Mouse (Mus musculus): ENCODE results near the gene Hoxa6. TPM values are rescaled to one million over a fixed set of nuclear protein-coding genes. Genes with fewer than 3 reads are reported as not detected.

Gene Hoxa6
- polyA plus RNA-seq, 1 experiment from 2014 or later, result not detected

- 2% methylated on average over 7 of the region's 7 CpGs for WGBS
- no peak overlapping the region for H3K4me2 ChIP-seq
- H3K27ac ChIP-seq, result no peak overlapping the region
- no peaks in the 10 kb centered on the region for H3K36me3 ChIP-seq (replicated peaks)
- no peak for ATAC-seq (ENCODE audit: low FRiP score)
- no peak overlapping the region for H3K9ac ChIP-seq
- H3K4me3 ChIP-seq (replicated peaks), result no peak overlapping the region
- H3K9me3 ChIP-seq, result no peaks in the 10 kb centered on the region
- H3K4me1 ChIP-seq, result 0 out of 2 replicates have a peak, but pooled peaks cover 4% of the 10 kb centered on the region
- peaks cover 94% of the 10 kb centered on the region for H3K27me3 ChIP-seq
Measured at GRCm38 (mm10) chr6:52238155-52238545, 29.6 kb upstream of the Hoxa6 start.

DNA sequence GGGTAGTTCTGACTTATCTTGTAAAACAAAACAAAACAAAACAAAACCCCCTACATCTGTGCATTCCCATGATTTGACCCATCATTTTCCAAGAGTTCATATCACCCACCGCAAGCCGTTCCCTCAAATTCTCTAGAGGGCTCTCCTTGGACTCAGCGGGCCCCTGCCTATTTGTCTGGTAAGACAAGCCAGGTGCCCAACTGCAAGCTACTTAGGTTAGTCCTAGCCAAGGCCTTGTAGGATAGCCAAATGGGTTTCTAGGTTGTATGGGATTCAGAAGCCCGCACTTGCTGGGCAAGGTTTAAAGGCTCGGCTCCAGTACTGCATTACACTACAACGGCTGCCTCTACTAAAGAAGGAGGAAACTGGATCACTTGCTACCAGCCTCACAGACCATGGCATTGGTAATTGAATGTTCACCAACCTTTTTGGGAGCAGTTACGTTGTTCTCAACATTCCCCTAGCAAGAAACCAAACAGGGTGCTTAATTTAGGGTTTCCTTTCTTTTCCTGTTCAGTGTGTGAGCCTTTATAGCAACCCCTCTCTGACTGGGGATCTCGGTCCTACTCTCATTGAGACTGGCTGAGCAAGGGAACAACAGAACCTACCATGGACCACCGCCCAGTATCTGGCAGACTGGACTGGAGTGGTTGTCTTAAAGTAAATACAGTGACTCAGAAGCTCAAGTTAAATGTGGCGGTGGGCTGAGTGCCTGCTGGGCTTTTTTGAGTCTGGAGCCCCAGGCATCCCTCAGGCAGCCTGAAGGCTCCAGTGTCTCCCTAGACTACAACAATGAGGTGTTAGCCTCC is 29.0 kb upstream of the Hoxa6 start:
- Histone ChIP-seq H3K4me2 (no peak overlapping the region), H3K27me3 (peaks cover 94% of the 10 kb centered on the region), H3K36me3 (replicated peaks) (no peaks in the 10 kb centered on the region), H3K9ac (no peak overlapping the region), H3K4me3 (replicated peaks) (no peak overlapping the region), H3K9me3 (no peaks in the 10 kb centered on the region), H3K27ac (no peak overlapping the region), H3K4me1 (0 out of 2 replicates have a peak, but pooled peaks cover 4% of the 10 kb centered on the region)
- no peak for ATAC-seq (ENCODE audit: low FRiP score)
- WGBS, result 9% methylated on average over 10 of the region's 10 CpGs

- Histone ChIP-seq H3K4me2 (no peak overlapping the region), H3K4me3 (replicated peaks) (no peak overlapping the region), H3K4me1 (0 out of 2 replicates have a peak, but pooled peaks cover 4% of the 10 kb centered on the region), H3K27me3 (peaks cover 94% of the 10 kb centered on the region), H3K36me3 (replicated peaks) (no peaks in the 10 kb centered on the region), H3K9ac (no peak overlapping the region), H3K27ac (no peak overlapping the region), H3K9me3 (no peaks in the 10 kb centered on the region)
- WGBS, result 11% methylated on average over 3 of the region's 3 CpGs
- no peak for ATAC-seq (ENCODE audit: low FRiP score)
Measured at GRCm38 (mm10) chr6:52236806-52237205, 28.3 kb upstream of the Hoxa6 start.

DNA sequence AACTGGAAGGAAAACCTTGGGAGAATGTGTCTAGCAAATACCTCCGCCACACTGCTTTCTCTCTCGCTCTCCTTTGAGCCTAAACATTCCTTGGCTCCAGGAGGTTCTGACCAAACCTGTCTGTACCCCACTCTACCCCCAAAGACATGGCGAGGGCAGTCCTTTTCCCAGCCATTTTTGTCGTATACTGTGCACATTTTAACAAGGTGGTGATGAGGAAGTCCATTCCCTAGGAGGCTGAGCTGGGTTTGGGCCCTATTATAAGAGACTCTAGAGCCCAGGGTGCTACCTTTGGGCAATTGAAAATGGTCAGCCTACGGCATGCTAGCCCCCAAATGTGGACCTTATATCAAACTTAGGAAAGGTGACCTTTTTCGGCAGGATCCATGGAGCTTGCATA is 27.3 kb upstream of the Hoxa6 start:
- ATAC-seq (ENCODE audit: low FRiP score), result no peak
- H3K9ac ChIP-seq, result no peak overlapping the region
- no peaks in the 10 kb centered on the region for H3K36me3 ChIP-seq (replicated peaks)
- H3K9me3 ChIP-seq, result no peaks in the 10 kb centered on the region
- H3K27me3 ChIP-seq, result peaks cover 90% of the 10 kb centered on the region
- WGBS, result 18% methylated on average over 6 of the region's 6 CpGs
- no peak overlapping the region for H3K4me2 ChIP-seq
- no peak overlapping the region for H3K27ac ChIP-seq
- 0 out of 2 replicates have a peak, but pooled peaks cover 4% of the 10 kb centered on the region for H3K4me1 ChIP-seq
- H3K4me3 ChIP-seq (replicated peaks), result no peak overlapping the region

- no peak for ATAC-seq (ENCODE audit: low FRiP score)
- Histone ChIP-seq H3K27ac (no peak overlapping the region), H3K4me1 (0 out of 2 replicates have a peak, but pooled peaks cover 3% of the 10 kb centered on the region), H3K4me2 (no peak overlapping the region), H3K9ac (no peak overlapping the region), H3K4me3 (replicated peaks) (no peak overlapping the region), H3K9me3 (no peaks in the 10 kb centered on the region), H3K27me3 (peaks cover 90% of the 10 kb centered on the region), H3K36me3 (replicated peaks) (no peaks in the 10 kb centered on the region)
- WGBS, result 37% methylated on average over 9 of the region's 9 CpGs
Measured at GRCm38 (mm10) chr6:52235267-52235666, 26.7 kb upstream of the Hoxa6 start.

DNA sequence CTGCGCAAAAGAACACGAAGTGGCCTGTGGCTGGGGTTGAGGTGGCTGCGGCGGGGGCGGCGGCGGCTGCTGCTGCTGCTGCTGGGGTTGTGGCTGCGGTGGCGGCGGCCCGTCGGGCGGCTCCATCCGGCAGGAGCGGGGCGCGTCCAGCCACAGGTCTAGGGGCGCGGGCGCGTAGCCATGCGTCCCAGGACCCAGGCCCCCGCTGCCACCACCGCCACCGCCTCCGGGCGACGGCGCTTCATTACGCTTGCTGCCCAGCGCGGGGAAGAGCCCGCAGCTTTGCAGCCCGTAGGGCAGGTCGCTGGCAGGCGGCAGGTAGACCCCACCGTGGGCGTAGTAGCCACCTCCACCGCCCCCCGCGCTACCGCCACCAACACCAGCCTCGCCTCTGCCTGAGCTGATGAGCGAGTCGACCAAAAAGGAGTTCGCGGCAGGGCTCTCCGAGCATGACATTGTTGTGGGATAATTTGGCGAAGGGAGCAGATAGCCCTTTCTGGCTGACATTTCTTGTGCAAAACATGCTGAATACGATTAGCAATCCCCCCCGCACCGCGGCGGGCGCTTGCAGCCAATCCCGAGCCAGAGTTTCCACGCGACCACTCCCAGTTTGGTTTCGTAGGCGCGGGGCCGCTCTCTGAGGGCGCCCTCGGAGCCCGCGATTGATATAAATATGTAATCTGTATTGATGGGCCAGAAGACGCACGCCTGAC is 26.1 kb upstream of the Hoxa6 start:
- Histone ChIP-seq H3K9ac (no peak overlapping the region), H3K9me3 (no peaks in the 10 kb centered on the region), H3K36me3 (replicated peaks) (no peaks in the 10 kb centered on the region), H3K27me3 (peaks cover 90% of the 10 kb centered on the region), H3K4me3 (replicated peaks) (no peak overlapping the region), H3K4me1 (no peaks in the 10 kb centered on the region), H3K4me2 (no peak overlapping the region), H3K27ac (no peak overlapping the region)
- no peak for ATAC-seq (ENCODE audit: low FRiP score)
- WGBS, result 1% methylated on average over 65 of the region's 68 CpGs

DNA sequence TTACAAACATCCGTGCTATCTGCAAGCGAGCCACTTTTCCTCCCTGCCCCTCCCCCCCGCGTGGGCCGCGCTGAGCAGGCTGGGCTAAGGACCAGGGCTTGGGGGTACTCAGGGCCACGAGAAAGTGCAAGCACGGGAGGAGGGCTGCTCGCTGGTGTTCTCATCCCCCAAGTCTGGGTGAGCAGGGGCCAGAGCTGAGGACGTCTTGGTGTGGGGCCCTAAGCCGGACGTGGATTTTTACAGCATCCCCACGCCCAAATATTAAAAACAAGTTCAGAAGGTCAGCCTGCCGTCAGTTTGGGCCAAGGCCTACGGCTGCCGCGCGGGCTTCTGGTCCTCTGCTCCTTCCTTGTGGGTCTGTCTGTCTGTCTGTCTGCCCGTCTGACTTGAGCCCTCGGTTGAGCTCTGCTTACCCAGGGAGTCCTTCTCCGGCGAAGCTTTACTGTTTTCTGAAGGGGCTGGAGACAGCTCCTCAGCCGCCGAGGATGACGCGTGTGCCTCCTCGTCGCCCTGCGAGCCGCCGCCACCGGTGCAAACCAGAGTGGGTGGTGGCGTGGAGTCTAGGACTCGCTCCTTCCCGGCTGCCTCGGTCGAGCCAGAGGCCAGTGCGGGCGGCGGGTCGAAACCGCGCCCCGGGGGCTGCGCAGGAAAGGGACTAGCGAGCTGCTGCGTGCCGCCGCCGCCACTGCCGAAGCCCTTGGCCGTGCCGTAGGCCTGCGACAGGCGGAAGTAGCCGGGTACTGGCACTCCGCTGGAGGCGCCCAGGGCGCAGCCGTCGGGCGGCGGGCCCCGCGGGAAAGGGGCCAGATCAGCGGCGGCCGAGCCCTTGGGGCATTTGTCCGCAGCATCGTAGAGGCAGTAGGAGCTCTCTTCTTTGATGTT is 25.3 kb upstream of the Hoxa6 start:
- peaks cover 91% of the 10 kb centered on the region for H3K27me3 ChIP-seq
- no peak overlapping the region for H3K9ac ChIP-seq
- no peak overlapping the region for H3K27ac ChIP-seq
- ATAC-seq (ENCODE audit: low FRiP score), result no peak
- no peak overlapping the region for H3K4me3 ChIP-seq (replicated peaks)
- no peaks in the 10 kb centered on the region for H3K4me1 ChIP-seq
- no peak overlapping the region for H3K4me2 ChIP-seq
- WGBS, result 3% methylated on average over 68 of the region's 70 CpGs
- no peaks in the 10 kb centered on the region for H3K36me3 ChIP-seq (replicated peaks)
- no peaks in the 10 kb centered on the region for H3K9me3 ChIP-seq

GRCm38 (mm10) chr6:52232984-52233545 is 24.5 kb upstream of the Hoxa6 start:
- Histone ChIP-seq H3K27ac (no peak overlapping the region), H3K27me3 (peaks cover 94% of the 10 kb centered on the region), H3K4me3 (replicated peaks) (no peak overlapping the region), H3K9me3 (no peaks in the 10 kb centered on the region), H3K4me2 (no peak overlapping the region), H3K4me1 (no peaks in the 10 kb centered on the region), H3K36me3 (replicated peaks) (no peaks in the 10 kb centered on the region), H3K9ac (no peak overlapping the region)
- ATAC-seq (ENCODE audit: low FRiP score), result no peak
- WGBS, result 3% methylated on average over 23 of the region's 23 CpGs

DNA sequence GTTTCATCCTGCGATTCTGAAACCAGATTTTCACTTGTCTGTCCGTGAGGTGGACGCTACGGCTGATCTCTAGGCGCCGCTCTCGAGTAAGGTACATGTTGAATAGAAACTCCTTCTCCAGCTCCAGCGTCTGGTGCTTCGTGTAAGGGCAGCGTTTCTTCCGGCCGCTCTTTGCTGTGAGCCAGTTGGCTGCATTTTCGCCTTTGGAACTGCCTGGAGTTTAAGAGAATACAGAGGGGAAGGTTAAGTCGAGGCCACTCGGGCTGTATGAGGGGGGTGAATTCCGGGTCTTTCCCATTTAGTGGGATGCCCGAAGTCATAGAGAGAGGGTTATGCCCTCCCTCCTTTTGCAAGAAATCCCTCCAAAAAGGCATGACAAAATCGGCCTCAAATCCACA is 24.0 kb upstream of the Hoxa6 start:
- H3K27ac ChIP-seq, result no peak overlapping the region
- H3K4me1 ChIP-seq, result no peaks in the 10 kb centered on the region
- H3K4me3 ChIP-seq (replicated peaks), result no peak overlapping the region
- H3K9me3 ChIP-seq, result no peaks in the 10 kb centered on the region
- peaks cover 94% of the 10 kb centered on the region for H3K27me3 ChIP-seq
- no peak overlapping the region for H3K9ac ChIP-seq
- H3K36me3 ChIP-seq (replicated peaks), result no peaks in the 10 kb centered on the region
- no peak for ATAC-seq (ENCODE audit: low FRiP score)
- WGBS, result under 1% methylated on average over 18 of the region's 18 CpGs
- H3K4me2 ChIP-seq, result no peak overlapping the region

DNA sequence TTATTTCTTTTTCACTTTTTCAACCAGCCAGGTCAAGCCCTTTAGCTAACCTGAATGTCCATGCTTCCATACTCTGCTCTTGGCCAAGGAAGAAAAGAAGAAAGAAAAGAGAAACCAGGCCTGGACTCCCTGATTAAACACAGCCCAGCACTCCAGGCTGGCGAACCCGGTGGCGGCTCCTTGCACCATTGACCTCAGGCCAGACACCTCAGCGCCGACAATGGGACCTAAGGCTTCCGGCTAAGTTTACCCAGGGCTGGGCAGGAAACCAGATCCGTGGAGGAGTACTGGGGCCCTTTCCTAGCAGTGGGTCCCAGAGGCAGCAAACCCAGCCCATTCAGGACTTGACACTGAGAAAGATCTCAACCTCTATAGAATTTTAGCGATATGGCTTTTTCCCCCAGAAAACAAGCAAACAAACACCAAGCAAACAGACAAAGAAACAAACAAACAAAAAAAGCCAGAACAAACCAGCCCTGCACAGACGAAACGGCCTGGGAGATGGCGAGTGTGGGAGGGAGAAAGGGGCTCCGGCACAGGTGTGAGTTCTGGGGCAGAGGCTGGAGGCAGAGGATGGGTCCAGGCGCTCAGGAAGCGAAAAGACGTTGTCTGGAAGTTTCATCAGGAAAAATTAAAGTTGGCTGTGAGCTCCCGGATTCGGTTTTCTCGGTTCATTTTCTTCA is 23.5 kb upstream of the Hoxa6 start:
- H3K9ac ChIP-seq, result no peak overlapping the region
- H3K36me3 ChIP-seq (replicated peaks), result no peaks in the 10 kb centered on the region
- no peak overlapping the region for H3K4me3 ChIP-seq (replicated peaks)
- H3K27me3 ChIP-seq, result peaks cover 94% of the 10 kb centered on the region
- H3K4me2 ChIP-seq, result no peak overlapping the region
- WGBS, result 1% methylated on average over 18 of the region's 18 CpGs
- H3K27ac ChIP-seq, result no peak overlapping the region
- no peak for ATAC-seq (ENCODE audit: low FRiP score)
- no peaks in the 10 kb centered on the region for H3K4me1 ChIP-seq
- H3K9me3 ChIP-seq, result no peaks in the 10 kb centered on the region

GRCm38 (mm10) chr6:52230516-52231165 is 22.1 kb upstream of the Hoxa6 start, which contains the start of gene Hoxa9:
Hoxa9 (minus strand) TSS chr6:52231089.
- peaks cover 94% of the 10 kb centered on the region for H3K27me3 ChIP-seq
- no peak within 1 kb of the TSS for H3K9ac ChIP-seq
- ATAC-seq (ENCODE audit: low FRiP score), result no peak
- H3K4me3 ChIP-seq (replicated peaks), result no peak within 1 kb of the TSS
- under 1% methylated on average over 17 of the region's 36 CpGs for WGBS
- H3K4me2 ChIP-seq, result no peak within 1 kb of the TSS
- no peaks in the 10 kb centered on the region for H3K4me1 ChIP-seq
- no peak within 1 kb of the TSS for H3K27ac ChIP-seq
- no peaks in the 10 kb centered on the region for H3K36me3 ChIP-seq (replicated peaks)
- H3K9me3 ChIP-seq, result no peaks in the 10 kb centered on the region
